Mouse (Mus musculus) erythroblast, embryonic 14.5 days (primary cell): ENCODE data around the gene Gm21992.

Experiments used
- GATA1 ChIP-seq: IDR thresholded peaks from 2 replicates; pipeline ENCODE4 v1.6.1; 2012; ENCODE audit warnings: low read length, inconsistent platforms, mixed read lengths
- TAL1 ChIP-seq: IDR thresholded peaks from 3 replicates; pipeline ENCODE4 v1.6.1; 2012; ENCODE audit warnings: low read length, inconsistent platforms, mixed read lengths

DNA sequence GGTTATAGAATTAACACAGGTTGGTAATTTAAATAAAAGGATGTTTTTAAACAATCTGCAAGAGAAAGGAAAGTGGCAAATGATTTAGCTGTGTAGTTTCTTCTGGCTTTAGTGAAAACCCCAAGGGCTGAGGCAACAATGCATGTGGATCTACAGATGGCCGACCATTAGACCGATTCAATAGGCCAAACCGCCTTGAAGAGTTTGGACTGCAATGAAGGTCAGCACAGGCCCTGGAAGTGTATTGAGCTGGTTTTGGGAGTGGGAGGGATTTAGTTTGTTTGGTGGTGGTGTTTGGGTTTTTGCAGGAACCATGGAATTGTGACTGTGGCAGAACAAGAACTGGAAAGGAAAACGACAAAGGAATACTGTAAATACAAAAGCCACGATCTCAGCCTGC, 12.3 kb downstream of the Gm21992 start:
- TF ChIP-seq GATA1 (no peak), TAL1 (no peak)
